Mouse (Mus musculus): ENCODE measurements at regions not wholly inside any gene's neighbourhood (a gene's known extent, or its start where the extent isn't known, plus 50 kb on each side); places are given as distances from the start of the nearest gene placed in this dataset.

DNA sequence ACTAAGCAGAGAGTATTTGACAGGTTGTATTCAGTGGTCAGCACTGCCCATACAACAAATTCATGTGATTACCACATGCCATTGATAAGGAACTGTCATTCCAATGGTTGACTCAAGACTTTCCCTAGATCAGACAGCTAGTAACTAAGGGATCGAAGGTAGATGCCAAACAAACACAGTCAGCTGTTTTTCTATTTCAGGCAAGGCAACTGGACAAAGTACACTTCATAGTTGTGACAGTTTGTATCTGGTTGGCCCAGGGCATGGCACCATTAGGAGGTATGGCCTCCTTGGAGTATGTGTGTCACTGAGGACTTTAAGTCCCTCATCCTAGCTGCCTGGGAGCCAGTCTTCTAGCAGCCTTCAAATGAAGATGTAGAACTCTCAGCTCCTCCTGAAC lies 62.8 kb upstream of the Aldh1a3 start:
- DNase-seq = no peak

DNA sequence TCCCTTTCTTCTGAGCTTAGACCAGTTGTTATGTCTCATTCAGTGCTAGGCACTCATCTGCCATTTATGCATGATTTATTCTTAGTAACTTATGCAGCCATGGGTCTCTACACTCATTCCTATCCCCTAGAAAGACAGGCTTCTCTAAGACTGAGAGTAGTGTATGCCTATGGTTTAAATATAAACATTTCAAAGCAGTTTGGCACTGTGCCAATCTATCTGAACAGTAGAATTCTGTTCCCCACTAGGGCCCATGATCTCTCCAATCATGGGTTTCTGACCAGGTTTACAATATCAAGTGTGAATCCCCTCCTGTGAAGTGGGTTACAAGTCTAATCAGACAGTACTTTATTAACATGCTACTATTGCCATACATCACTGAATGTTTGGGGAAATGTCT lies 60.4 kb upstream of the Aldh1a3 start:
- no peak for DNase-seq

DNA sequence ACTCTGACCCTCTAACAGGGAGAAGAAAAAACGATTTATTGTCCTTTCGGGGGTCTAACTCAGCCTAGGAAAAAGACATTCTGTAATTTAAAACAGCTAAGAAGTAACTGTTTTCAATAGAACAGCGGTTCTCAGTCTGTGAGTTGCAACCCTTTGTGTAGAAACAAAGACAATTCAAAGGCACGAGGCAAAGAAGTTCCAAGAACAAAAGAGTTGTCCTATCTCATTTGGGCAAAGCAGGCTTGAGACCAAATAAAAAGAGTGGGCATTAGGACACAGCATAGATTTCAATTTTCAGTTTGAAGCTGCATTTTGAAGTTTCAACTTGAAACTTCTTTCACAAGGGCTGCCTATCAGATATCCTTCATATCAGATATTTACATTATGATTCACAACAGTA lies 53.1 kb upstream of the Aldh1a3 start:
- DNase-seq = no peak

DNA sequence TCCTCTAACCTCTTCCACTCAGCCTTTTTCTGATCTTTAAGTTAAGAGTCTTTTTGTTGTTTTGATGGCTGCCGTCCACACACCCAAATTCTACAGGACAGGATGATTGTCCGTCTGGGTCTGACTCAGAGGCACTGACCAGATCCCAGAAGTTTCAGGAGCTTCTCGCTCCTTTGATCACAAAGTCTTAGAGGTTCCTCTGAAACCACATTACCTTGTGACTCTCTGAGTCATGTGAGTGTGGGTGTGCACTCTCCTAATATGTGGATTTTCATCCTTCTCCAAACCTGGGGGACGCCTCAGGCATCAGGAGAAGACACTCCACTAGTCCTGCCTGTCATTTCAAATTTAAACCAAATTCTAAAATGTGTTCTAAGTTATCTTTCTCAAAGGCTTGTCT lies 52.0 kb upstream of the Aldh1a3 start:
- no peak for DNase-seq

DNA sequence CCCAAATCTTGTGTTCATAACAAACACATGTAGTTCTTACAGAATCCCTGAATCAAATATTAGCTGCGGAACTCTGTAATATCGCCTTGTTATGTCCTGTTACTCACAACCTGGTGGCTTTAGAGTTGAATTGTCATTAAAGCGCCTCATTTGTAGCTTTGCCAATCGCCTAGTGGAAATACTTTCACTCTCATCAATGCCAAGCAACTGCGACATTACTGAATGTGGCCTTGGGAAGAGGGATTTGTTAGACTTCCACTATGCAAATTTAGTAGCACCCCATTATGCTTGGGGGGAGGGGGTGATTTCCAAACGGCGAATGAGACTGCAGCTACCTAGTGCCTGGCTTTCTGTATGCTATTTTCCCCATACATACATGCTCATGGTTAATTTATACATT lies 50.8 kb upstream of the Aldh1a3 start:
- DNase-seq = no peak

DNA sequence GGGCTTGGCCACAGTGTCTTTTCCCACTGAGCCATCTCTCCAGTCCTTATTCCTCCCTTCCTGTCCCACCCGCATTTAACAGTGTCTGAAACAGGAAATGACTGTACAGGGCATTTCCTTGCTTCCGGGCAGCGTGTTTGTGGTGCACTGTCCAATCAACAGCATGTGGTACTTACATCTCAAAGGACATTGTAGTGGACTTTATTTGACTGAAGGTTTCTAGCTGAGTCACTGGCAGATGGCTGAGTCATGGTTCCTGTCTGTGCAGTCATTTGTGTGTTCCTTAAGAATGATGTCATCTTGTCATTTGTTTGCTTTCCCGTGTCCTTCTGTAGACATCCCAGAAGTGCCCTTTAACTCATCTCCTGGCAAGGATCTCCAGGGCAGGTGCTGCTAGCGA lies 50.2 kb upstream of the Aldh1a3 start:
- peak in 1 of 2 experiments; percentile 23 for DNase-seq
